In the genomic region with DNA sequence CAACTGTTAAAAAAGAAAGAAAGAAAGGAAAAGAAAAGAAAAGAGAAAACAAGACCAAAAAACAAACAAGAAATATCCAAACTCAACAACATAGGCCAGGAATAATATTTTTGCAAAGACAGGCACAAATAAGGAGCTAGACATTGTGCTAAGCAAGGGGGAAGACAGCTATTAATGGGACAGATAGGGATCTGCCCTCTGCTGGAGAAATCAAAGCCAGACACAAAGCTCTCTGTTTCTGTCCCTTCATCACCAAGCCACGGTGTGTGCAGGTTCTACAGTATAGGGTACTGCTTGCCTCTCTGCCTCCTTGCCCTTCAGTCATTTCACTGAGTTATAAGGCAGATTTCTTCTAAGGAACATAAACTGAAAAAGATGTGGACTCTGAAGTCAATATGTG, we compare ENCODE assay signal across 21 mouse cellular contexts. TPM values are rescaled to one million over a fixed set of nuclear protein-coding genes. Genes with fewer than 3 reads are reported as not detected.
DNase-seq lines count a peak whose midpoint lies in the region; ATAC-seq and TF ChIP-seq lines count a peak whose summit lies in the region.
"Had no signal": no experiment of that assay in that cellular context is flagged by ENCODE, and none has a peak within 500 bp of the region (broad histone marks: within the 10 kb centered on the region; RNA-seq: fewer than 3 reads in every experiment).

No protein-coding gene starts in this region.

- TF ChIP-seq CTCF in kidney, postnatal 0 days (IDR thresholded peaks at IDR 0.05; ENCODE audit: low read depth): peak; percentile 49
- TF ChIP-seq CTCF in midbrain, postnatal 0 days (IDR thresholded peaks at IDR 0.05): peak; percentile 31; the same call in 1 of the 2 replicates
- TF ChIP-seq CTCF in stomach, postnatal 0 days (IDR thresholded peaks at IDR 0.05; ENCODE audit: low read depth): peak; percentile 48

- H3K9me3 ChIP-seq in kidney, postnatal 0 days (replicated peaks; ENCODE audit: low read length): no peaks in the 10 kb centered on the region
- no peaks in the 10 kb centered on the region for H3K9me3 ChIP-seq in kidney, embryonic 14.5 days (ENCODE audit: control insufficient read depth, low read length)
- no peaks in the 10 kb centered on the region for H3K9me3 ChIP-seq in midbrain, postnatal 0 days (ENCODE audit: low read length)
- H3K9me3 ChIP-seq in midbrain, embryonic 11.5 days (ENCODE audit: control insufficient read depth, low read length): no peaks in the 10 kb centered on the region
- no peaks in the 10 kb centered on the region for H3K9me3 ChIP-seq in stomach, postnatal 0 days (ENCODE audit: control insufficient read depth, low read length)
- H3K9me3 ChIP-seq: embryonic facial prominence, embryonic 15.5 days; limb, embryonic 13.5 days; megakaryocyte, embryonic 14.5 days had no signal

- DNase-seq in embryo, embryonic 10 days (ENCODE audit: low spot score): peak; percentile 11
- no peak for DNase-seq in embryo, embryonic 9.5 days (ENCODE audit: extremely low spot score)
- peak; percentile 32 for DNase-seq in kidney, postnatal 0 days (ENCODE audit: low spot score)
- DNase-seq in midbrain, postnatal 0 days (ENCODE audit: low spot score): no peak
- DNase-seq in midbrain, embryonic 11.5 days (ENCODE audit: low spot score, missing footprints): no peak
- DNase-seq in stomach, postnatal 0 days (ENCODE audit: low spot score): no peak
- no peak for DNase-seq in kidney, adult 18-20 months
- DNase-seq: B cell, adult 2 months; cerebellum, adult 8-10 months; heart, adult 18-20 months; heart, postnatal 36 days; kidney, adult 2 months; kidney, postnatal 4 days; lung, postnatal 14 days; retina, postnatal 1 day had no signal

- no peak overlapping the region for H3K4me3 ChIP-seq in kidney, postnatal 0 days (replicated peaks; ENCODE audit: low read depth, low read length)
- H3K4me3 ChIP-seq in kidney, embryonic 14.5 days (ENCODE audit: low read length): no peak overlapping the region
- H3K4me3 ChIP-seq in midbrain, postnatal 0 days (ENCODE audit: low read depth, low read length): no peak overlapping the region
- H3K4me3 ChIP-seq in midbrain, embryonic 11.5 days (ENCODE audit: low read depth, low read length): no peak overlapping the region
- H3K4me3 ChIP-seq in stomach, postnatal 0 days (ENCODE audit: low read depth, low read length): no peak overlapping the region
- H3K4me3 ChIP-seq: embryonic facial prominence, embryonic 15.5 days; limb, embryonic 13.5 days; megakaryocyte, embryonic 14.5 days had no signal

- no peaks in the 10 kb centered on the region for H3K27me3 ChIP-seq in kidney, postnatal 0 days (ENCODE audit: insufficient read depth, low read length)
- H3K27me3 ChIP-seq in kidney, embryonic 14.5 days (ENCODE audit: control insufficient read depth, insufficient read depth, low read length): no peaks in the 10 kb centered on the region
- H3K27me3 ChIP-seq in midbrain, postnatal 0 days (ENCODE audit: insufficient read depth, low read length): no peaks in the 10 kb centered on the region
- no peaks in the 10 kb centered on the region for H3K27me3 ChIP-seq in midbrain, embryonic 11.5 days (ENCODE audit: control insufficient read depth, insufficient read depth, low read length)
- H3K27me3 ChIP-seq in stomach, postnatal 0 days (ENCODE audit: control insufficient read depth, insufficient read depth, low read length): no peaks in the 10 kb centered on the region
- H3K27me3 ChIP-seq: embryonic facial prominence, embryonic 15.5 days; limb, embryonic 13.5 days had no signal

- 48% methylated on average over 1 of the region's 1 CpGs for WGBS in kidney, postnatal 0 days
- 55% methylated on average over 1 of the region's 1 CpGs for WGBS in kidney, embryonic 14.5 days
- 64% methylated on average over 1 of the region's 1 CpGs for WGBS in midbrain, postnatal 0 days
- 56% methylated on average over 1 of the region's 1 CpGs for WGBS in midbrain, embryonic 11.5 days
- WGBS in stomach, postnatal 0 days: 53% methylated on average over 1 of the region's 1 CpGs

- H3K27ac ChIP-seq in kidney, postnatal 0 days: no peak overlapping the region
- no peak overlapping the region for H3K27ac ChIP-seq in kidney, embryonic 14.5 days (ENCODE audit: low read depth, low read length)
- H3K27ac ChIP-seq in midbrain, postnatal 0 days (ENCODE audit: low read depth, low read length): no peak overlapping the region
- no peak overlapping the region for H3K27ac ChIP-seq in midbrain, embryonic 11.5 days (ENCODE audit: low read depth, low read length)
- no peak overlapping the region for H3K27ac ChIP-seq in stomach, postnatal 0 days (replicated peaks)
- H3K27ac ChIP-seq: embryonic facial prominence, embryonic 15.5 days; limb, embryonic 13.5 days; liver, embryonic 14.5 days had no signal

- H3K4me1 ChIP-seq in kidney, postnatal 0 days (replicated peaks; ENCODE audit: insufficient read depth, low read length): no peaks in the 10 kb centered on the region
- H3K4me1 ChIP-seq in kidney, embryonic 14.5 days (ENCODE audit: control insufficient read depth, insufficient read depth, low read length): no peaks in the 10 kb centered on the region
- no peaks in the 10 kb centered on the region for H3K4me1 ChIP-seq in midbrain, postnatal 0 days (ENCODE audit: insufficient read depth, low read length)
- H3K4me1 ChIP-seq in midbrain, embryonic 11.5 days (ENCODE audit: control insufficient read depth, insufficient read depth, low read length): no peaks in the 10 kb centered on the region
- H3K4me1 ChIP-seq in stomach, postnatal 0 days (replicated peaks; ENCODE audit: control insufficient read depth, insufficient read depth): no peaks in the 10 kb centered on the region
- H3K4me1 ChIP-seq: embryonic facial prominence, embryonic 15.5 days; limb, embryonic 13.5 days; megakaryocyte, embryonic 14.5 days had no signal

- TF ChIP-seq EP300 in stomach, postnatal 0 days (optimal IDR thresholded peaks at IDR 0.05): no peak

- no peak overlapping the region for H3K4me2 ChIP-seq in kidney, postnatal 0 days (ENCODE audit: low read length)
- H3K4me2 ChIP-seq in kidney, embryonic 14.5 days (replicated peaks; ENCODE audit: low read depth, low read length): no peak overlapping the region
- no peak overlapping the region for H3K4me2 ChIP-seq in midbrain, postnatal 0 days (ENCODE audit: low read depth, low read length, poor library complexity, severe bottlenecking)
- no peak overlapping the region for H3K4me2 ChIP-seq in midbrain, embryonic 11.5 days
- H3K4me2 ChIP-seq in stomach, postnatal 0 days (replicated peaks; ENCODE audit: low read depth): no peak overlapping the region
- H3K4me2 ChIP-seq: embryonic facial prominence, embryonic 15.5 days; limb, embryonic 13.5 days had no signal

- ATAC-seq in kidney, postnatal 0 days (replicated peaks; ENCODE audit: low FRiP score, low read depth): no peak
- no peak for ATAC-seq in kidney, embryonic 14.5 days (ENCODE audit: low FRiP score, low TSS enrichment)
- ATAC-seq in midbrain, postnatal 0 days (ENCODE audit: low FRiP score): no peak
- ATAC-seq in midbrain, embryonic 11.5 days (ENCODE audit: low FRiP score): no peak
- no peak for ATAC-seq in stomach, postnatal 0 days (ENCODE audit: low FRiP score, low TSS enrichment)
- ATAC-seq: hindbrain, embryonic 16.5 days had no signal

- H3K9ac ChIP-seq in kidney, postnatal 0 days (ENCODE audit: low read depth, low read length): no peak overlapping the region
- H3K9ac ChIP-seq in kidney, embryonic 14.5 days (ENCODE audit: low read depth, low read length): no peak overlapping the region
- no peak overlapping the region for H3K9ac ChIP-seq in midbrain, postnatal 0 days (replicated peaks; ENCODE audit: low read length, poor library complexity, severe bottlenecking)
- H3K9ac ChIP-seq in midbrain, embryonic 11.5 days (ENCODE audit: low read length): no peak overlapping the region
- no peak overlapping the region for H3K9ac ChIP-seq in stomach, postnatal 0 days (ENCODE audit: low read length)
- H3K9ac ChIP-seq: embryonic facial prominence, embryonic 15.5 days; limb, embryonic 13.5 days; liver, embryonic 14.5 days had no signal

- H3K36me3 ChIP-seq in kidney, postnatal 0 days (ENCODE audit: insufficient read depth, low read length): no peaks in the 10 kb centered on the region
- no peaks in the 10 kb centered on the region for H3K36me3 ChIP-seq in kidney, embryonic 14.5 days (ENCODE audit: control insufficient read depth, insufficient read depth, low read length)
- H3K36me3 ChIP-seq in midbrain, postnatal 0 days (ENCODE audit: insufficient read depth, low read length): no peaks in the 10 kb centered on the region
- H3K36me3 ChIP-seq in midbrain, embryonic 11.5 days (ENCODE audit: control insufficient read depth, insufficient read depth, low read length): no peaks in the 10 kb centered on the region
- no peaks in the 10 kb centered on the region for H3K36me3 ChIP-seq in stomach, postnatal 0 days (ENCODE audit: control insufficient read depth, insufficient read depth, low read length)
- H3K36me3 ChIP-seq: embryonic facial prominence, embryonic 15.5 days; limb, embryonic 13.5 days had no signal

RNA-seq across cellular contexts. Expression of gene Chchd3, which starts 57.8 kb away (rescaled TPM):
- polyA plus RNA-seq in kidney, postnatal 0 days (2015; fragmentation: Nextera tagmentation; extraction: Ambion mirVana): 154 and 160 TPM in 2 replicates
- polyA plus RNA-seq in kidney, embryonic 14.5 days (2014; fragmentation: Nextera tagmentation; extraction: Ambion mirVana): 124 TPM in 2 replicates
- total RNA-seq in midbrain, postnatal 0 days (2014; rRNA removed): 77.8 and 93.5 TPM in 2 replicates
- 107 and 115 TPM in 2 replicates for polyA plus RNA-seq in midbrain, postnatal 0 days (2015; fragmentation: Nextera tagmentation; extraction: Ambion mirVana)
- polyA plus RNA-seq in midbrain, embryonic 11.5 days (2014; fragmentation: Nextera tagmentation; extraction: Ambion mirVana): 133 and 134 TPM in 2 replicates
- polyA plus RNA-seq in stomach, postnatal 0 days (2015; fragmentation: Nextera tagmentation; extraction: Ambion mirVana): 91.0 and 92.4 TPM in 2 replicates

Comparison
In these comparisons a context has a peak if more than half of its experiments do, and no peak if none do; other contexts are left out.
1. DNase-seq: peak in embryo, embryonic 10 days (single experiment) and kidney, postnatal 0 days (single experiment); none in embryo, embryonic 9.5 days (single experiment), midbrain, postnatal 0 days (single experiment), midbrain, embryonic 11.5 days (single experiment), stomach, postnatal 0 days (single experiment) and kidney, adult 18-20 months (single experiment).
2. Peak in every context shown above with its lines, with median percentiles within 50 percentile points of each other: CTCF ChIP-seq.